Mouse (Mus musculus) C2C12 (cell line): Measurements from ENCODE around the gene Cept1.

Source experiments
- CEBPB ChIP-seq: IDR thresholded peaks from one replicate; pipeline ENCODE4 v1.6.1; 2011; ENCODE audit warnings: low read depth, mild to moderate bottlenecking, control low read depth, moderate library complexity
- CTCF ChIP-seq: IDR thresholded peaks from one replicate; pipeline ENCODE4 v1.5.1; 2011; ENCODE audit not compliant: control insufficient read depth, insufficient read depth, insufficient read length
- MAX ChIP-seq: IDR thresholded peaks from one replicate; pipeline ENCODE4 v1.6.1; 2011; ENCODE audit warnings: mild to moderate bottlenecking, control low read depth
- MYOD1 ChIP-seq: IDR thresholded peaks from one replicate; pipeline ENCODE4 v1.6.1; 2011; ENCODE audit warnings: low read depth; ENCODE audit not compliant: control insufficient read depth, insufficient read length
- MYOG ChIP-seq: IDR thresholded peaks from one replicate; pipeline ENCODE4 v1.6.1; 2011; ENCODE audit not compliant: control insufficient read depth, insufficient read length; ENCODE audit errors: extremely low read depth
- USF1 ChIP-seq: IDR thresholded peaks from one replicate; pipeline ENCODE4 v1.6.1; 2011; ENCODE audit warnings: low read depth, mild to moderate bottlenecking, control low read depth, moderate library complexity

DNA sequence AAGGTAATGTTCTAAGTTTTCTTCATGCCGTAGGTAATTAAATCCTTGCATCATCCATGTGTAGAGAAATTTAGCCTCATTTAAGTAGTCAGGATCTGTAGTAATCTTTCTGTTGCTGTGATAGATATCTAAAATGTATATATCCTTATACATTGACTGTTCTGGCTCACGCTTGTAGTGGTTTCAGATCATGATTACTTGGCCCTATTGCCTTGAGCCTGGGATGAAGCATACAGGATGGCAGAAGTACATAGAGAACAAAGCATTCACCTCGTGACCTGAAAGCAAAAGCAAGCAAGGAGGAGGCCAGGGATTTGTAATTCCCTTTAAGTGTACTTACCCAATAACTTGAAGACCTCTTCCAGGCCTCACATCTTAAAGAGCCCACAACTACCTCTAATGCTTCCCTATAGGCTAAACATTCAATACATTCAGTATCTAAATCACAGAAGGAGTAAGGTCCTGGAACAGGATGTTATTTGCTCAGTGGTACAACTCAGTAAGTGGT is 8.2 kb upstream of the Cept1 start:
- TF ChIP-seq MYOG = no peak
- no peak for TF ChIP-seq CTCF
- TF ChIP-seq CEBPB = no peak
- no peak for TF ChIP-seq MYOD1
- TF ChIP-seq USF1 = no peak
- TF ChIP-seq MAX = no peak
